Mouse (Mus musculus): ENCODE results near the gene U2af2.

DNA sequence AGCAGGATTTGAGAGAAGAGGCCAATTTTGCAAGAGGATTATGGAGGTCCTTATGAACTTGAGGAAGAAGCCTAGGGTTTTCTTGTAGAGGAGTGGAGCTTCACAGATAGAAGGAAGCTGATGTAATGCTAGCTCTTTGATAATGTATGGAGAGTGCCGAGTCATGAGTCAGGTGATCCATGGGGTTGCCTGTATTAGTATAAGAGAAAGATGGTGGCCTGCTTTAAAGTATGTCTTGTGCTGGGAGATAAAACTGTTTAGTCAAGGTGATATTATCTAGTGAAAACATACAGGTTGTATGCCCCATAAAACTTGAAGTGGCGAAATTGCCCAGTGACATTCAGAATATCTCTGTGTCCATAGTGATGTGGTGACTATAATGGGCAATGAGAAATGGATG is 15.0 kb downstream of the U2af2 start:
- TF ChIP-seq CTCF (IDR thresholded peaks at IDR 0.05; ENCODE audit: borderline replicate concordance, extremely low read depth, insufficient read depth, insufficient read length): no peak
- no peak for TF ChIP-seq POLR2A (IDR thresholded peaks at IDR 0.05; ENCODE audit: borderline replicate concordance, extremely low read depth, insufficient read depth, insufficient read length, poor library complexity, severe bottlenecking)

All from brain, embryonic 14.5 days (tissue).